Mouse (Mus musculus): Measurements from ENCODE around the gene Kazald1.
A peak's percentile ranks its signal among the peaks of the same experiment; 100 is the strongest.

- TF ChIP-seq CTCF (IDR thresholded peaks at IDR 0.05; ENCODE audit: extremely low read depth, insufficient read depth, low read length) (peak; percentile 55), POLR2A (IDR thresholded peaks at IDR 0.05; ENCODE audit: extremely low read depth, insufficient read depth, low read length) (no peak)
Measured at GRCm38 (mm10) chr19:45063565-45064292, 11.3 kb upstream of the Kazald1 start.

Measured in cortical plate, adult 2 months (tissue).